Mouse (Mus musculus) layer of hippocampus, adult 2 months (tissue): ENCODE measurements around the gene Twistnb. TPM values are rescaled to one million over a fixed set of nuclear protein-coding genes. Genes with fewer than 3 reads are reported as not detected.

Experiments
- DNase-seq, 2 experiments: peaks; one replicate each; pipeline ENCODE4 v3.0.0; 2022; ENCODE audit warnings: low spot score in 2 of 2
- H3K27ac ChIP-seq: fragments of 200-600 bp; 2 replicates; pipeline ENCODE4 v1.8.1; 2022
- H3K4me3 ChIP-seq: fragments of 200-600 bp; 2 replicates; pipeline ENCODE4 v1.8.1; 2022; ENCODE audit warnings: mild to moderate bottlenecking
- CTCF ChIP-seq: fragments of 200-600 bp; conservative IDR thresholded peaks from 2 replicates; pipeline ENCODE4 v1.8.1; 2022; ENCODE audit warnings: antibody characterized with exemption, mild to moderate bottlenecking, moderate library complexity
- total RNA-seq, 2 experiments: library from RNA; stranded (reverse); gene quantifications; 2 replicates each; pipeline ENCODE4 v1.2.3; 2021

Twistnb gene
- total RNA-seq, 2 experiments from 2014 or later = 14.5 to 15.9 TPM

- no peak for TF ChIP-seq CTCF
- H3K4me3 ChIP-seq = no peak overlapping the region
- DNase-seq = no peak
Observed at GRCm38 (mm10) chr12:33433812-33434211, 4.4 kb downstream of the Twistnb start.

GRCm38 (mm10) chr12:33434758-33435157 is 5.3 kb downstream of the Twistnb start:
- TF ChIP-seq CTCF = peak; percentile 56
- Histone ChIP-seq H3K27ac (no peak overlapping the region), H3K4me3 (no peak overlapping the region)
- DNase-seq = no peak

More at GRCm38 (mm10) chr12:33433812-33434211, 4.4 kb downstream of the Twistnb start:
- no peak overlapping the region for H3K27ac ChIP-seq

GRCm38 (mm10) chr12:33455418-33455817 is 26.0 kb downstream of the Twistnb start:
- Histone ChIP-seq H3K27ac (no peak overlapping the region), H3K4me3 (no peak overlapping the region)
- no peak for TF ChIP-seq CTCF
- DNase-seq = no peak

- peak in 1 of 2 experiments; percentile 19 for DNase-seq
- Histone ChIP-seq H3K4me3 (no peak overlapping the region), H3K27ac (peak overlapping the region; percentile 64; the same call in 1 of the 2 replicates)
- TF ChIP-seq CTCF = no peak
Observed at GRCm38 (mm10) chr12:33456242-33456641, 26.8 kb downstream of the Twistnb start.

- peak; percentile 88 for TF ChIP-seq CTCF
- no peak for DNase-seq
Observed at GRCm38 (mm10) chr12:33480975-33481374, 51.5 kb downstream of the Twistnb start.

GRCm38 (mm10) chr12:33482931-33483330 is 53.5 kb downstream of the Twistnb start:
- H3K4me3 ChIP-seq = no peak overlapping the region
- no peak for TF ChIP-seq CTCF
- no peak for DNase-seq

More at GRCm38 (mm10) chr12:33480975-33481374, 51.5 kb downstream of the Twistnb start:
- Histone ChIP-seq H3K4me3 (no peak overlapping the region), H3K27ac (no peak overlapping the region)

More at GRCm38 (mm10) chr12:33482931-33483330, 53.5 kb downstream of the Twistnb start:
- H3K27ac ChIP-seq = no peak overlapping the region

Other genes with a start within 250 kb of the Twistnb start
- gene Efcab10, start 34.8 kb upstream of the Twistnb start, total RNA-seq = 1 to 10 TPM; 2.2 to 3.2 TPM